Mouse (Mus musculus) forebrain, embryonic 16.5 days (tissue): Measurements from ENCODE around the gene Lrrc37a. TPM values are rescaled to one million over a fixed set of nuclear protein-coding genes. Genes with fewer than 3 reads are reported as not detected.

ENCODE experiments used
- ATAC-seq: fragments of 200-750 bp; cut with Nextera tagmentation; 2 replicates; pipeline ENCODE4 v1.8.0; 2017; ENCODE audit warnings: mild to moderate bottlenecking, moderate library complexity
- H3K27ac ChIP-seq: fragments of 300-500 bp; sonication (generic); 2 replicates; pipeline ENCODE4 v1.5.1; 2014; ENCODE audit warnings: low read length, control low read depth
- H3K27me3 ChIP-seq: fragments of 300-500 bp; sonication (generic); replicated peaks from 2 replicates; pipeline ENCODE4 v1.6.1; 2014; ENCODE audit warnings: low read length; ENCODE audit not compliant: control insufficient read depth, insufficient read depth
- H3K36me3 ChIP-seq: fragments of 300-500 bp; sonication (generic); 2 replicates; pipeline ENCODE4 v1.6.1; 2014; ENCODE audit not compliant: control insufficient read depth, insufficient read depth
- H3K4me1 ChIP-seq: fragments of 300-500 bp; sonication (generic); replicated peaks from 2 replicates; pipeline ENCODE4 v1.6.1; 2014; ENCODE audit warnings: low read length; ENCODE audit not compliant: control insufficient read depth, insufficient read depth
- H3K4me2 ChIP-seq: fragments of 300-500 bp; sonication (generic); 2 replicates; pipeline ENCODE4 v1.6.1; 2014; ENCODE audit warnings: mild to moderate bottlenecking, low read length, control low read depth
- H3K4me3 ChIP-seq: fragments of 300-500 bp; sonication (generic); replicated peaks from 2 replicates; pipeline ENCODE4 v1.5.1; 2014; ENCODE audit warnings: mild to moderate bottlenecking, low read length, control low read depth
- H3K9ac ChIP-seq: fragments of 300-500 bp; sonication (generic); replicated peaks from 2 replicates; pipeline ENCODE4 v1.6.1; 2014; ENCODE audit warnings: low read depth, low read length, control low read depth
- H3K9me3 ChIP-seq: fragments of 300-500 bp; sonication (generic); 2 replicates; pipeline ENCODE4 v1.6.1; 2016; ENCODE audit warnings: low read length; ENCODE audit not compliant: control insufficient read depth
- WGBS: fragments of 180-500 bp; shearing (Covaris S2); extraction: QIAGEN DNeasy Blood & Tissue Kit; methylation state at CpG from one replicate; pipeline ENCODE4 v1.1.7; 2014; 5-methylcytosine and 5-hydroxymethylcytosine counted together
- polyA plus RNA-seq: library from polyadenylated mRNA; unstranded; fragments of >200 nt; fragmentation: Nextera tagmentation; extraction: Ambion mirVana; gene quantifications from 2 replicates; pipeline ENCODE4 v1.2.1, GENCODE M21; 2015

The Lrrc37a gene
- polyA plus RNA-seq, 1 experiment from 2014 or later, result not detected

DNA sequence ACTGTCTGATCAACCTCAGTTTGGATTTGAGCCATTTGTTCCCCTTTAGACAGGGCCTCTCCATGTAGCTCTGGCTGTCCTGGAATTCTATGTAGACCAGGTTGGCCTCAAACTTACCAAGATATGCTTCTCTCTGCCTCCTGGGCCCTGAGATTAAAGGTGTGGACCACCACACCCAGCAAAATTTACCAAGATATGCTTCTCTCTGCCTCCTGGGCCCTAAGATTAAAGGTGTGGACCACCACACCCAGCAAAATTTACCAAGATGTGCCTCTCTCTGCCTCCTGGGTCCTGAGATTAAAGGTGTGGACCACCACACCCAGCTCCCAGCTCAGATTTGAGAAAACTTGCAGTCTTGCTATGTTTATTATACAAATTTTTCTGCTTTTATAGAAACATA lies 99.8 kb downstream of the Lrrc37a start:
- Histone ChIP-seq H3K4me2 (no peak overlapping the region), H3K27ac (no peak overlapping the region), H3K9me3 (no peaks in the 10 kb centered on the region), H3K36me3 (no peaks in the 10 kb centered on the region), H3K4me3 (no peak overlapping the region), H3K27me3 (no peaks in the 10 kb centered on the region), H3K4me1 (no peaks in the 10 kb centered on the region), H3K9ac (no peak overlapping the region)
- no peak for ATAC-seq

DNA sequence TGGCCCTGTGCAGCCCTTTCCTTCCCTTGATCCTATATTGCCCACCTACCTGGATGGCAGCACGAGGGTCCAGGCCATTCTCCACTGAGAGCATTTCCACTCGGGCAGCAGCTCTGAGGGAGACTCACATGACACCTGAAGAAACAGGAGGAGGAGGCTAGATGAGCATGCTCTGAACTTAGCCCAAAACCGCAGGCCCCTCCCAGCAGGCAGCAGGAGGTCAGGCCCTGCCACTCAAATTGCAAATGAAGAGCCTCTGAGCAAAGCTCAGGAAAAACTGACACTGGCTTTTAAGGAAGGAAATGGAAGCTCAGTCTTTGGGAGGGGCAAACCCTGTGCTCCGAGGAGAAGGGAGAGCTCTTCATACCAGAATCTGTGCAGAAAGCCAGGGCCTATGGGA lies 100.6 kb downstream of the Lrrc37a start:
- WGBS, result 70% methylated on average over 4 of the region's 4 CpGs
- no peaks in the 10 kb centered on the region for H3K36me3 ChIP-seq

DNA sequence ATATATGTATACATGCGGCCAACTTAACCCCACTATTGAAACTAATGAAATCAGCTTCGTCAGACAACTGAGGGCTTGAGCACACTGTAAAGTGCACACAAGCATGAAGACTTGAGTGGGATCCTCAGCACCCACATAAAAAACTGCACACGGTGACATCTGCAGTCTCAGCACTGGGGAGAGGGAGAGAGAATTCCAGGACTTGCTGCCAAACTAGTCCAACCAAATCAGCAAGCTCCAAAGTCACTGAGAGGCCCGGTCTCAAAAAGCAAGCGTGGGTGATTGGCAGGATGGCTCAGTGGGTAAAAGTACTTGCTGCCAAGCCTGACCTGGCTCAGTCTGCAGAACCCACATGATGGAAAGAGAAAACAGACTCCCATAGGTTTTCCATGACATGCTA lies 101.7 kb downstream of the Lrrc37a start:
- H3K4me2 ChIP-seq, result no peak overlapping the region

More for the DNA sequence above, 100.6 kb downstream of the Lrrc37a start:
- Histone ChIP-seq H3K4me1 (no peaks in the 10 kb centered on the region), H3K27ac (no peak overlapping the region), H3K27me3 (no peaks in the 10 kb centered on the region), H3K4me2 (no peak overlapping the region), H3K9me3 (no peaks in the 10 kb centered on the region), H3K4me3 (no peak overlapping the region), H3K9ac (no peak overlapping the region)
- ATAC-seq, result no peak

DNA sequence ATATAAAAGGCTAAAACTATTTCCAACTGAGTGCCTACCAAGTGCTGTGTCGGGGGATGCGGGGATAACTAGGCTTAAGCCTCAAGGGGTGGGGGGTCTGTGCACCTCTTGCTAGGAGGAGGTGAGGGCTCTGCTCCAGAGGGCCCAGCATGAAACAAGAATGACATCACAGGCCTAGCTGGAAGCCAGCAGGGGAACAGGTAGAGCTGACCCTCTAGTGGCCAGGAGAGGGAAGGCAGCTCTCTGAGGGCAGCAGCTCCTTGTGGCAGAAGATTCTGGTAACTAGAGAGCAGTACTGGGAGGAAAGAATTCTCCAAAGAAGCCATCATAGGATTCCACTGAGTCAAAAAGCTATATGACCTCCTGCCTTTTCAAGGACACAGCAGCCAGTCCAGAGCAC lies 102.2 kb downstream of the Lrrc37a start:
- H3K9me3 ChIP-seq, result no peaks in the 10 kb centered on the region
- no peaks in the 10 kb centered on the region for H3K27me3 ChIP-seq
- H3K4me3 ChIP-seq, result no peak overlapping the region
- H3K4me2 ChIP-seq, result no peak overlapping the region
- H3K36me3 ChIP-seq, result no peaks in the 10 kb centered on the region
- 50% methylated on average over 2 of the region's 2 CpGs for WGBS
- no peak overlapping the region for H3K27ac ChIP-seq
- H3K9ac ChIP-seq, result no peak overlapping the region
- ATAC-seq, result no peak
- no peaks in the 10 kb centered on the region for H3K4me1 ChIP-seq

More for the DNA sequence above, 101.7 kb downstream of the Lrrc37a start:
- Histone ChIP-seq H3K4me3 (no peak overlapping the region), H3K27me3 (no peaks in the 10 kb centered on the region), H3K9ac (no peak overlapping the region), H3K9me3 (no peaks in the 10 kb centered on the region), H3K4me1 (no peaks in the 10 kb centered on the region), H3K27ac (no peak overlapping the region), H3K36me3 (no peaks in the 10 kb centered on the region)
- ATAC-seq, result no peak
- WGBS, result 86% methylated on average over 5 of the region's 5 CpGs

Other genes starting within 250 kb of the Lrrc37a start
- gene Map3k14, start 237.1 kb downstream of the Lrrc37a start, polyA plus RNA-seq, result 2.8 and 4.8 TPM in 2 replicates
- gene Arhgap27, start 140.9 kb downstream of the Lrrc37a start, polyA plus RNA-seq, result 3.0 and 3.3 TPM in 2 replicates
- gene Plekhm1, start 91.9 kb downstream of the Lrrc37a start, polyA plus RNA-seq, result 10.3 and 11.3 TPM in 2 replicates
- gene Gm884, start 116.5 kb upstream of the Lrrc37a start, polyA plus RNA-seq, result not detected in 2 replicates
- gene Lyzl6, start 134.3 kb upstream of the Lrrc37a start, polyA plus RNA-seq, result not detected in 2 replicates
- gene Rprml, start 145.0 kb upstream of the Lrrc37a start, polyA plus RNA-seq, result 10.3 and 16.3 TPM in 2 replicates
- gene Gosr2, start 193.3 kb upstream of the Lrrc37a start, polyA plus RNA-seq, result 107 and 113 TPM in 2 replicates
- gene Wnt9b, start 245.2 kb upstream of the Lrrc37a start, polyA plus RNA-seq, result 0.16 TPM in 1 of 2 replicates, not detected in the other